Mouse (Mus musculus): Measurements from ENCODE around the gene Cacnb2.

- TF ChIP-seq CTCF (IDR thresholded peaks at IDR 0.05; ENCODE audit: borderline replicate concordance, extremely low read depth, insufficient read depth, insufficient read length) (no peak), POLR2A (IDR thresholded peaks at IDR 0.05; ENCODE audit: borderline replicate concordance, extremely low read depth, insufficient read depth, insufficient read length, poor library complexity, severe bottlenecking) (no peak)
Measured at GRCm38 (mm10) chr2:14608606-14609005, 5.7 kb downstream of the Cacnb2 start.
